Mouse (Mus musculus) liver, embryonic 12.5 days (tissue): ENCODE data around the gene Fbln5. TPM values are rescaled to one million over a fixed set of nuclear protein-coding genes. Genes with fewer than 3 reads are reported as not detected.

Experiments used
- ATAC-seq: fragments of 200-750 bp; cut with Nextera tagmentation; 2 replicates; pipeline ENCODE4 v1.8.0; 2017; ENCODE audit warnings: moderate number of reproducible peaks, mild to moderate bottlenecking, moderate library complexity
- H3K27ac ChIP-seq: fragments of 300-500 bp; sonication (generic); 2 replicates; pipeline ENCODE4 v1.5.1; 2016; ENCODE audit warnings: mild to moderate bottlenecking
- H3K27me3 ChIP-seq: fragments of 300-500 bp; sonication (generic); replicated peaks from 2 replicates; pipeline ENCODE4 v1.6.1; 2016; ENCODE audit warnings: mild to moderate bottlenecking, moderate library complexity
- H3K36me3 ChIP-seq: fragments of 300-500 bp; sonication (generic); 2 replicates; pipeline ENCODE4 v1.6.1; 2016; ENCODE audit warnings: mild to moderate bottlenecking, moderate library complexity
- H3K4me1 ChIP-seq: fragments of 300-500 bp; sonication (generic); 2 replicates; pipeline ENCODE4 v1.6.1; 2016
- H3K4me2 ChIP-seq: fragments of 300-500 bp; sonication (generic); 2 replicates; pipeline ENCODE4 v1.6.1; 2016; ENCODE audit warnings: mild to moderate bottlenecking, moderate library complexity
- H3K4me3 ChIP-seq: fragments of 300-500 bp; sonication (generic); 2 replicates; pipeline ENCODE4 v1.5.1; 2016; ENCODE audit warnings: mild to moderate bottlenecking, moderate library complexity
- H3K9ac ChIP-seq: fragments of 300-500 bp; sonication (generic); 2 replicates; pipeline ENCODE4 v1.6.1; 2016; ENCODE audit warnings: mild to moderate bottlenecking, moderate library complexity
- H3K9me3 ChIP-seq: fragments of 300-500 bp; sonication (generic); replicated peaks from 2 replicates; pipeline ENCODE4 v1.6.1; 2016; ENCODE audit warnings: mild to moderate bottlenecking, moderate library complexity
- WGBS: fragments of 180-500 bp; shearing (Covaris S2); methylation state at CpG from one replicate; pipeline ENCODE4 v1.1.7; 2016; ENCODE audit not compliant: insufficient replicate concordance; 5-methylcytosine and 5-hydroxymethylcytosine counted together
- polyA plus RNA-seq: library from polyadenylated mRNA; unstranded; fragments of >200 nt; fragmentation: Nextera tagmentation; extraction: Ambion mirVana; gene quantifications from 2 replicates; pipeline ENCODE4 v1.2.1, GENCODE M21; 2016

Fbln5 gene
- polyA plus RNA-seq, 1 experiment from 2014 or later: 4.1 TPM

- 39% methylated on average over 3 of the region's 3 CpGs for WGBS
- ATAC-seq: no peak
These were observed 16.4 kb downstream of the Fbln5 start for GRCm38 (mm10) chr12:101802445-101802844.

DNA sequence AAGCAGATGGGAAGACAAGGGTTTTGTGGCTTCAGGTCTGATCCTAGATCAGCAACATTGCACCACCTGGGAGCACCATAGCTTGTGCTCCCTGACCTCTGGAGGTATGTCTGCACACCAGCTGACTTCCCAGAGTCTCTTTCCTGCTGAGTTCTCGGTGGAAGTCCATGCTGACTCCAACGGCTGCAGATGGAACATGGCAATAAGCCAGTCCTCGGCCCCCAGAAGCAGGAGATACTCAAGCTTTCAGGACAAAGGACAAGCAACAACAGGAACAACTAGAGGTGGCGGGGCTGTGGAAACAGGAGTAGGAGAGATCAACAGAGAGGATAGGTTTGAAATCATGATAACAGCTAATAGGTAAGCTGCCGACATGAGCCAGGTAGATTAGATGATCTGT is 17.1 kb downstream of the Fbln5 start:
- 52% methylated on average over 5 of the region's 5 CpGs for WGBS
- ATAC-seq: no peak
- no peak overlapping the region for H3K4me2 ChIP-seq
- H3K36me3 ChIP-seq: no peaks in the 10 kb centered on the region
- H3K9me3 ChIP-seq: no peaks in the 10 kb centered on the region
- no peak overlapping the region for H3K4me3 ChIP-seq
- no peak overlapping the region for H3K27ac ChIP-seq
- H3K27me3 ChIP-seq: no peaks in the 10 kb centered on the region
- H3K4me1 ChIP-seq: no peaks in the 10 kb centered on the region
- no peak overlapping the region for H3K9ac ChIP-seq

More at GRCm38 (mm10) chr12:101802445-101802844, 16.4 kb downstream of the Fbln5 start:
- H3K4me2 ChIP-seq: no peak overlapping the region
- no peaks in the 10 kb centered on the region for H3K4me1 ChIP-seq
- no peak overlapping the region for H3K9ac ChIP-seq
- no peaks in the 10 kb centered on the region for H3K36me3 ChIP-seq
- no peak overlapping the region for H3K4me3 ChIP-seq
- H3K27me3 ChIP-seq: no peaks in the 10 kb centered on the region
- H3K9me3 ChIP-seq: no peaks in the 10 kb centered on the region
- no peak overlapping the region for H3K27ac ChIP-seq

GRCm38 (mm10) chr12:101801051-101801450 is 17.8 kb downstream of the Fbln5 start:
- ATAC-seq: no peak
- 57% methylated on average over 3 of the region's 3 CpGs for WGBS

GRCm38 (mm10) chr12:101798189-101798922 is 20.5 kb downstream of the Fbln5 start:
- no peaks in the 10 kb centered on the region for H3K4me1 ChIP-seq
- no peak for ATAC-seq

More at GRCm38 (mm10) chr12:101801051-101801450, 17.8 kb downstream of the Fbln5 start:
- H3K27me3 ChIP-seq: no peaks in the 10 kb centered on the region
- no peak overlapping the region for H3K27ac ChIP-seq
- no peak overlapping the region for H3K4me2 ChIP-seq
- no peak overlapping the region for H3K4me3 ChIP-seq
- H3K9me3 ChIP-seq: no peaks in the 10 kb centered on the region
- no peak overlapping the region for H3K9ac ChIP-seq
- no peaks in the 10 kb centered on the region for H3K36me3 ChIP-seq
- H3K4me1 ChIP-seq: no peaks in the 10 kb centered on the region

DNA sequence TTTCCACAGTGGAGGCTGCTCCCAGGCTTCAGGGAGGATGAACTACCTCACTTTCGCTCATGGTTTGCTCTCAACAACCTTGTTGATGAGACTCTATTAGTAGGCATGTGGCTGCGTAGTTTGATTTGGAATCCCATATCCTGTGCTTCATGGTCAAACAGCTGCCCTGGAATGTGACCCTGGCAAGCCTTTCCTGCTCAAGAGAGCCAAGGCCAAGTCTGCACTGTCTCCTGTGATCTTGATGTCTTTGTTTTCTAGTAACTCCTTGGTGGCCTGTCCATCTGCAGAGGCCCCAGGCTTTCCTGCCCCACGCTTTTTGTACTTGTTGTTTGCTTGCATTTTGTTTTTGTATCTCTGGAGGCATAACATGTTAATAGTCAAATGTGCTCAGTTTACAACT is 24.4 kb downstream of the Fbln5 start:
- Histone ChIP-seq H3K4me3 (no peak overlapping the region), H3K4me1 (no peaks in the 10 kb centered on the region), H3K27me3 (no peaks in the 10 kb centered on the region), H3K9me3 (no peaks in the 10 kb centered on the region), H3K9ac (no peak overlapping the region), H3K36me3 (no peaks in the 10 kb centered on the region), H3K27ac (no peak overlapping the region), H3K4me2 (no peak overlapping the region)
- ATAC-seq: no peak
- WGBS: 65% methylated on average over 3 of the region's 3 CpGs

More at GRCm38 (mm10) chr12:101798189-101798922, 20.5 kb downstream of the Fbln5 start:
- Histone ChIP-seq H3K27me3 (no peaks in the 10 kb centered on the region), H3K27ac (no peak overlapping the region), H3K4me2 (no peak overlapping the region), H3K36me3 (no peaks in the 10 kb centered on the region), H3K9ac (no peak overlapping the region), H3K4me3 (no peak overlapping the region), H3K9me3 (no peaks in the 10 kb centered on the region)
- 61% methylated on average over 7 of the region's 7 CpGs for WGBS

- Histone ChIP-seq H3K4me1 (no peaks in the 10 kb centered on the region), H3K36me3 (no peaks in the 10 kb centered on the region), H3K27ac (no peak overlapping the region), H3K27me3 (no peaks in the 10 kb centered on the region), H3K4me2 (no peak overlapping the region), H3K9me3 (no peaks in the 10 kb centered on the region), H3K9ac (no peak overlapping the region), H3K4me3 (no peak overlapping the region)
- WGBS: 66% methylated on average over 5 of the region's 5 CpGs
- ATAC-seq: no peak
These were observed 25.6 kb downstream of the Fbln5 start for GRCm38 (mm10) chr12:101793221-101793621.

DNA sequence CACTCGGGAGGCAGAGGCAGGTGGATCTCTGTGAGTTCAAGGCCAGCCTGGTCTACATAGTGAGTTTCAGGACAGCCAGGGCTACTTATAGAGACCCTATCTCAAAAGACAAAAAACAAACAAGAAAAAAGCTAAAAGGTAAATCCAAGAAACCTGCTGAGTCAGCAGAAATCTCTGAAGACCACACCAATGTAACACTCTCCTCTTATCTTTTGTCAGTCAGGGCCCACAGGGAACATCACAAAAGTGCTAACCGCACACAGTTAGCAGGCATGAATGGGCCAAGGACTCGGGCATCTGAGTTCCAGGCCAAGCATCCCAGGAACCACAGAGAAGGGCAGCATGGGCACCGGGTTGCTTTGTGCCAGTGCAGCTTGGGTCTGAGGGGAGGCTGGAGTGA is 26.2 kb downstream of the Fbln5 start:
- 75% methylated on average over 4 of the region's 4 CpGs for WGBS
- H3K36me3 ChIP-seq: no peaks in the 10 kb centered on the region
- no peak overlapping the region for H3K27ac ChIP-seq
- ATAC-seq: no peak
- H3K4me3 ChIP-seq: no peak overlapping the region
- no peaks in the 10 kb centered on the region for H3K4me1 ChIP-seq
- no peaks in the 10 kb centered on the region for H3K9me3 ChIP-seq
- H3K27me3 ChIP-seq: no peaks in the 10 kb centered on the region
- no peak overlapping the region for H3K9ac ChIP-seq
- H3K4me2 ChIP-seq: no peak overlapping the region

DNA sequence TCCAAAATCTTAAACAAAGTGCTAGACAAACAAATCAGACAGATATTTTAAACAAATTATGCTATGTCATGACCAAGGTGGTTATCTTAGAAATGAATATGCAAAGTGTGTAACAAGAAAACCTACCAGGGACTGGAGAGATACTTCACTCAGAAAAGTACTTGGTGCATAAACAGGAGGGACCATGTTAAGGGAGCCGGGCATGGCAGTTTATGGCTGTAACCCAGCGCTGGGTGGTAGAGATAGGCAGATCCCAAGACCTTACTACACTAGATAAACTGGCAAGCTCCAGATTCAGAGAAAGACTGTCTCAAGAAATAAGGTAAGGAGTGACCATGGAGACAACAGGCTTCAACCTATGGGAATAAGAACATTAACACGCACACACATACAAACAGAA is 29.1 kb downstream of the Fbln5 start:
- Histone ChIP-seq H3K4me1 (no peaks in the 10 kb centered on the region), H3K27ac (no peak overlapping the region), H3K36me3 (no peaks in the 10 kb centered on the region), H3K9me3 (no peaks in the 10 kb centered on the region), H3K4me2 (no peak overlapping the region), H3K27me3 (no peaks in the 10 kb centered on the region), H3K4me3 (no peak overlapping the region), H3K9ac (no peak overlapping the region)
- ATAC-seq: no peak
- WGBS: 65% methylated on average over 3 of the region's 3 CpGs

DNA sequence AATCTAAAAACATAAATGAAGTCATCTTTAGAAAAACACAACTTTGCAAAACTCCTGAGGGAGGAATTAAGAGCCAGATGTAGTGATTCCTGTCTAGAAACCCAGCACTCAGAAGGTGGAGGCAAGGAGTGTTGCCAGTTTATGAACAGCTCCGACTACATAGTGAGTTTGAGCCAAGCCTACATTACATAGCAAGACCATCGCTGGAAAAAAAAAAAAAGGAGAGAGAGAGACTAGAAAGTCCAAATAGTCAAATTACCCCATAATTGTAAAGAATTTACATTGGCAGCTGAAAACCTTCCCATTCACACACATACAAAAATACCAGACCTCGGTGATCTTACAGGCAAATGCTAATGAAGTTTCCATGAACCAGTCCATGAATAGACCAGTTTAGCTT is 29.6 kb downstream of the Fbln5 start:
- WGBS: 68% methylated on average over 3 of the region's 3 CpGs
- no peak overlapping the region for H3K4me3 ChIP-seq

GRCm38 (mm10) chr12:101782787-101783186 is 36.1 kb downstream of the Fbln5 start:
- ATAC-seq: no peak
- WGBS: 47% methylated on average over 2 of the region's 2 CpGs
- Histone ChIP-seq H3K9ac (no peak overlapping the region), H3K4me1 (no peaks in the 10 kb centered on the region), H3K4me3 (no peak overlapping the region), H3K9me3 (no peaks in the 10 kb centered on the region), H3K27me3 (no peaks in the 10 kb centered on the region), H3K36me3 (no peaks in the 10 kb centered on the region), H3K4me2 (no peak overlapping the region), H3K27ac (no peak overlapping the region)

More for the DNA sequence above, 29.6 kb downstream of the Fbln5 start:
- Histone ChIP-seq H3K27me3 (no peaks in the 10 kb centered on the region), H3K4me2 (no peak overlapping the region), H3K27ac (no peak overlapping the region), H3K36me3 (no peaks in the 10 kb centered on the region), H3K9me3 (no peaks in the 10 kb centered on the region), H3K4me1 (no peaks in the 10 kb centered on the region), H3K9ac (no peak overlapping the region)
- ATAC-seq: no peak

DNA sequence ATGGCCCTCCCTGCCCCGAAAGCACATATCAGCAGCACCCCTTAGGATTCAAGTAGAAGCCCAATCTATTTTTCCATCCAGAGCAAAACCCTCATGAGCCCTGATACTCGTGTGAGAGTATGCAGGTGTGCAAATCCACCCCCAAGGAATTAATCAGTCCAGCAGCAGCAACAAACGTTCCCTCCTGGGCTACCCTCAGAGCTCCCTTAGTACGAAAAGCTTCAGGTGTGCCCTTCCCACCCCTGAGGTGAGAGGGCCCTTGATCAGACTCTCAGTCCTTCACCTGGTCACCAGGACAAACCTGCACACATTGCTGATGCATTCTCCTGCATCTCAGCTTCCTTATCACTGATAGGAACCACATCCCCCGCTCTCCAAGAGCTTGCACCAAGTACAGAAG is 37.9 kb downstream of the Fbln5 start:
- Histone ChIP-seq H3K36me3 (no peaks in the 10 kb centered on the region), H3K4me1 (no peaks in the 10 kb centered on the region), H3K27me3 (no peaks in the 10 kb centered on the region), H3K4me2 (no peak overlapping the region), H3K27ac (no peak overlapping the region), H3K9ac (no peak overlapping the region), H3K9me3 (no peaks in the 10 kb centered on the region), H3K4me3 (no peak overlapping the region)
- no peak for ATAC-seq
- WGBS: 55% methylated on average over 5 of the region's 5 CpGs

- no peaks in the 10 kb centered on the region for H3K36me3 ChIP-seq
- WGBS: 62% methylated on average over 9 of the region's 9 CpGs
- ATAC-seq: no peak
- H3K27ac ChIP-seq: no peak overlapping the region
- no peaks in the 10 kb centered on the region for H3K9me3 ChIP-seq
- no peak overlapping the region for H3K9ac ChIP-seq
- H3K4me2 ChIP-seq: no peak overlapping the region
- no peak overlapping the region for H3K4me3 ChIP-seq
- no peaks in the 10 kb centered on the region for H3K4me1 ChIP-seq
- H3K27me3 ChIP-seq: no peaks in the 10 kb centered on the region
These were observed 41.1 kb downstream of the Fbln5 start for GRCm38 (mm10) chr12:101777613-101778325.
